Mouse (Mus musculus) liver, embryonic 14.5 days (tissue): ENCODE data around the gene 4930467E23Rik.
"Not testable (repeated sequence)": the region's sequence is repeated elsewhere in the genome, so short reads cannot be mapped to it uniquely, and the experiment has no call there.

Experiments used
- CTCF ChIP-seq: IDR thresholded peaks from 2 replicates; pipeline ENCODE4 v1.5.1; 2016; ENCODE audit warnings: antibody characterized with exemption, low read depth, control low read depth
- EP300 ChIP-seq: IDR thresholded peaks from 2 replicates; pipeline ENCODE4 v1.6.1; 2016; ENCODE audit warnings: antibody characterized with exemption, low read depth

- not testable (repeated sequence) for TF ChIP-seq CTCF, EP300
Observed at GRCm38 (mm10) chr8:19685476-19685875, 43.9 kb upstream of the 4930467E23Rik start.
